Mouse (Mus musculus) adrenal gland, adult 2 months (tissue): ENCODE results near the gene Dgkb. TPM values are rescaled to one million over a fixed set of nuclear protein-coding genes. Genes with fewer than 3 reads are reported as not detected.

Experiments
- DNase-seq: peaks from one replicate; pipeline ENCODE4 v3.0.0; 2021
- polyA plus RNA-seq: library from polyadenylated mRNA; depleted of rRNA; stranded (reverse); fragments of >200 nt; gene quantifications from 2 replicates; pipeline ENCODE4 v1.2.3, GENCODE M21; 2012
- total RNA-seq, 2 experiments: library from RNA; stranded (reverse); gene quantifications; 2 replicates each; pipeline ENCODE4 v1.2.3; 2021

Gene Dgkb
- total and polyA plus RNA-seq, 3 experiments, result 0.10 to 6.7 (median 4.6) TPM

DNA sequence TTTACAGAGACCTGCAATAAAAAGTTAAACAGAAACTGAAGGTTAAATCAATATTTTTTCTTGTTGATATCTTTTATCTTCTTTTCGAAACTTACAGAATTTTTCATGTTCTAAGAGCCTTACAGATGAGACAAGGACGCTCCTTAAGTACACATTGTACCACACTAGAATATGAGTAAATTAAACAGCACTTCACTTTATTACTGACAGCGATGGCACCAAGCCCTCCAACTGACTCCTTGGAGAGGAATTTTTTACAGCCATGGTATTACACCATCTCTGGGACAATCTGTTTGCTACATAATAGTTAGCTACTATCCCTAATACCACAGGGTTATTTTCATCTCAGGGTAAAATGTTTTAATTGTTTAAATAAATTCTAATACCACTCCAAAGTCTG lies 556.6 kb downstream of the Dgkb start:
- no peak for DNase-seq

DNA sequence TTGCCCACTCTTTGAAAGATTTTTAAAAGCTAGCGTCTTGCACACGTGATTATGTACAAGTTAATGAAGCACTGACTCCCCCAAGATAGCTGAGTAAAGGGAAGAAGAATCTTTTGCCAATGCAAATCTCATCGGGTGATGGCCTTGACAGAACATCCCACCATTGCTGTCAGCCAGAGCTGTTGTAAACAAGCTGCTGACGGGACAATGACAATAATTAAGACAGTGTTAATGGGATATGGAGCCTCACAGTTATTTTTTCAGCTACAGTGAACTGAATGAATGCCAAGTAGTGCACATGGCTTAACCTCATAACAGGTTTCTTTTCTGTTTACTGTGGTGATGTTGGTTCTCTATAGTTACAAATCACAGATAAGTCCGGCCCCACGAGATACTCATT lies 568.4 kb downstream of the Dgkb start:
- no peak for DNase-seq

DNA sequence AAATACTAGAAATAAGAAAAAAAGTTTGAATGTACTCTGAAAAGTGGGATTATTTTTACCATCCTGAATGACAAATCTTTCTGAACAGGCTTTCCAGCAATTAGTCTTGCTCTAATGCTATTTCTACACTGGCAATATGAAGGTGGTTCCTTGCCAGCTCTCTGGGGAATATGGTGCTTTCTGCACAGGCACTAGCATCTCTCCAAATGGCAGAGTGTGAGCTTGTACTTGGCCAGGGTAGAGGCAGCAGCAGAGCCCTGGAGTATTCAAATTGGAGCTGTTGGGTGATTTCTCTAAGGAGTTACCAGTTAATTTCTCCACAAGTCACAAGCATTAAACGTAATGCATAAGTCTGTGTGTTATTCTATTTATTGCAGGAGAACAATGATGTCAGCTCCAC lies 569.5 kb downstream of the Dgkb start:
- DNase-seq, result no peak

DNA sequence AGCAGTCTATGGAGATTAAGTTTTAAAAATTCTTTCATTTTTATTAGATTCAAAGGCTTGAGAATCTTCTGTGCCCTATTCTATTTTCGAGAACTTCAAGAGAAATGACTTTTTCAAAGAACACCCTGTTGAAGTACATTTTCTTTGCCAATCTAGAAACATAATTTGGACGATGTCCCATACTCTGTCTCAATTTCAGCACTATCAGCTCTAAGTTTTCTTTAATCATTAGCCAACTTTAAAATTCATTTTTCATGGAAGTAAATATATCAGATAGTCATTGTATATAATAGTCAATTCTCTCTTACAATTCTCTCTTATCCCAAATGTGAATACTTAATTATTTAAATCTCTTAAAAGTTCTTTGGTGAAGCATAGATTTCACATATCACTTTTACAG lies 570.1 kb downstream of the Dgkb start:
- DNase-seq, result no peak

DNA sequence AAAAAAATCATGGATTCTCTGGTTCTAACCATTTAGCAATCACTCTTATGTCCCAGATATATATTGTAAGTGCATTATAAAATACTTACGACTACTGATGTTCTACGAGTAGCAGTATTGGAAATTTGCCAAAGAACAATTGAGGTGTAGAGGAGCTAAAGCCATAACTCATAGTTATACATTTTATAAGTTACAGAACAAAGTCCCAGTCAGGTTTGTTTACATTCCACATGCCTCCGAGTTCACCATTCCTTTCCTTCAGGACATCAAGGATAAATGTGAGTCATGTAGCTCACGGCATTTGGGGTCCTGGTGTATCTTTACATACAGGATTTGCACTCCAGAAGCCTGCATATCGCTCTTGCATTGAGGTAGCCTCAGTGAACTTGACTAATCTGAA lies 570.7 kb downstream of the Dgkb start:
- DNase-seq, result no peak

DNA sequence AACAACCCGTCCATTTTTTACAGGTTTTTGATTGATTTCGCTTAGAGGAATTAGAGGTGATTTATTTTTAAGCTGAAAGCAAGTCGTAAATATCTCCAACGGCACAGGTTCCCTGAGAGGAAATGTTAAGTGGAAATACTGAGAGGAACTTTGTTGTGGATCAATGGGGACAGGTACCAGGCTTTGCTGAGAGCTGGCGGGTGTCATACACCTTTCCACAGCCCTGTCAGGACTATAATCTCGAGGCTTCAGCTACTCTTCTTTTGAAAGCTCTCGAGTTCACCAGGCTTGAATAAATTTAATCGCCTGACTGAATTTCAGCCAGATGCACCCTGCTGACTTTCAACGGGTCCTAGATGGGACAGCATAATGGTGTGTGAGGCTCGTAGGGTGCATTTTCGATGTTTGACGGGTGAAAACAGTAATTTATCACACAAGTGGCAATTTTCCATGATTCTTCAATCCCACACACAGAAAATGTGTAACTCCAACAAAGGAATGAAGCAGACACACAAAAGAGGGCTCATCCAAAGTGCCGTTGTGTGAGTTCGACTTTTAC lies 580.3 kb downstream of the Dgkb start:
- DNase-seq, result no peak

DNA sequence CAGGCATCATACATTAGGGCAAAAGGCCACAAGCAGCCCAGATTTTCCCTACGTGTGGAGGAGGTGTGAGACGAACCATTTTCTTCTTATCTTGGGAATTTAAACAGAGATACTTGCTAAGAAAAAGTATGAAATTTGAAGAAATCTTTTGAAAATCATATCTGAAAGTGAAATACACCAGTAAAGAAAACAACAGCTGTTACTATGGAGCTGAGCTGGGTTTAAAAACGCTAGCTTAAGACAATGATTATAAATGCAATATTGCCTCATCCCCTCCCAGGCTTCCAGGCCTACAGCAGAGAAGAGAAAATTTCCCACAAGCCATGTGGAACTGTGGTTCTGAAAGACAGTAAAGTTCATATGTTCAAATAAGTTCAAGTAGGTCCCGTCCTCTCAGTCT lies 582.6 kb downstream of the Dgkb start:
- no peak for DNase-seq

DNA sequence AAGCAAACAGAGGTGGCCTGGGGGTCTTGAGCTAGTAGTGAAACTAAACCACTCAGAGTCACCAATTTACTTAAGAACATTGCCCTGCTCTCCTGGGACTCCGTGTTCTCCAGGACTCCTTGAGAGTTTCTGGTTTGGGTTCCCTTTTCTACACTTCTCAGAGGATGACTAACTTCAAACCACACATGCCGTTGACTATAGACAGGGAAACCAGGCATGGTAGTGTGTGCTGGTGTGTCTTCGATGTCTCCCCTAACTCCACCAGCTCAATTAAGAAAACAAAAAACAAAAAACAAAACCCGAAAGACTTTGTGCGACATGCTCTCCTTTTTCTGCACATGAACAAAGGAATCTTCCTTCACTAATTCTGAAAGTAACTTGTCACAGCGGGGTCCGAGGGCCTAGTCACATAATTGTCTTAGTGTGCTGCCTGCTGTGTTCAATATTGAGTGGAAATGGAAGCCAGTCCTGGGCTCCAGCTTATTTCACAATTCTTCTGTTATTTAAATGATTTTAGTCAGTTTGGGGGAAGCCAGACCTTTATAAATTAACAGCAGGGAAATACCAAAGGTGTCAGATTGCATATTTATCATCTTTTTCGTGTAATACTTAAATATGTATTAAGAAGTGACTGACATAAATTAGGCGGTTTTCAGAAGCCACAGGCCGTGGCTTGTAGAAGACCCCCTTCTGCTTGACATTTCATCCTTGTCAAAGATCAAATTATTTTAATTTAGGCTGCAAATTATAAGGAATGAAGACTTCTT lies 618.0 kb downstream of the Dgkb start:
- no peak for DNase-seq

DNA sequence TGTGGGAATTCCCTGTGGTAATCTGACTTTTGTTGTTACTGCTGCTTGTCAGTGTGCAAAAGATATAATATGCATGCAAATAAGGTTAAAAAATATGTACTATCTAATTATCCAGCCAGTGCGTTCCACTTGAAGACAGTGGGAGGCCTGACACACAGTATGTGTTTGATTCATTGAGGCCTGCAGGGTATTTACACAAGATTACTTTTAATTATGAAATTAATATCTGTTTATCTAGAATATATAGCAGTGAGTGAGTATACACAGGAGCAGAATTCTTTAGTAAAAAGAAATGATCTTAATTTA lies 618.6 kb downstream of the Dgkb start:
- no peak for DNase-seq

DNA sequence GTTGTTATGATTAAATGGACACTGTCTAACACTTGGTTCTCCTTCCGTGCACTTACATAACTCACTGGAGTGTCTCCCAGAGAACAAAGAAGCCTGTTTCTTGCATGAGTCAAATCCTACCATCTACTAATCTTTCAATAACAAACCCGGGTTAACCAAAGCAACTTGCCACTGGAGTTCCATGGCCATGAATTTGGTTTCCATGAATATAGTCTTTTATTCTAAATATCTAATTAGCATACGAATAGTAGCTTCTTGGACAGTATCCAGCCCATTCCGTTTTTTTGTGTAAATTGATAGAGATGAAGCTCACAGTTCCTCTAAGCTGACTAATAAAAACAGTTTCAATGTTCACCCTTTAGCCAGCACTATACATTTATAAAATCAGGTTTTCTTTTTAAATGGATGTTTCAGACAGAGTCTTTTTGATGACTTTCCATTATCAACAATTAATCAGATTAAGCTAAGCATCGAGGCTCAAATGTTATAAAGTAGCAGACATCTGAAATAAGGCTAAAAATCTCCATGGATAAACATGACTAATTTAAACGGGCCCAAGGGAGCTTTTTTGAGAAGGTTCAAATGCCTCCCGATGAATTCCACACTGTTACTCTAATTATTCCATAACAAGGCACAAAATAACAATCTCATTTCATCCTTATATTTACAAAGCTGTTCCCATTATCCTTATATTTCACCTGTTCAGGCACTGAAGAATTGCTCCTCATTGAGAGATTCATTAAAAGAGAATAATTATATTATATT lies 633.0 kb downstream of the Dgkb start:
- DNase-seq, result no peak

DNA sequence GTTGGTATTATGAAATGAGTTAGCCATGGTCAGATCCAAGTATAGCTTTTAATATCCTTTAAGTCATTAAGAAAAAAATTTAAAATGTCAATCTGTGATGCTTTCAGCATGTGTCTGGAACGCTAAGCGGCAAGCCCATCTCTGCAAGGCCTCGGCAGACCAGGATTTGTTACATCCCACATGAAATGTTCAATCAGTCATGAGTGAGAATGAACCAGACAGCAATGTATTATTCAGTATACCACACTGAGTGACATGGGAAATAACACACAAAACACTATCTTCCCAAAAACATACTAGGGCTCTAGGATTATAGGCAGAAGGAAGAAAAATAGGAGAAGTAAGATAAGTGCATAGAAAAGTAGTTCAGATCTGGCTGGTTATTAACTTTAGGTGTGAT lies 634.2 kb downstream of the Dgkb start:
- DNase-seq, result no peak

DNA sequence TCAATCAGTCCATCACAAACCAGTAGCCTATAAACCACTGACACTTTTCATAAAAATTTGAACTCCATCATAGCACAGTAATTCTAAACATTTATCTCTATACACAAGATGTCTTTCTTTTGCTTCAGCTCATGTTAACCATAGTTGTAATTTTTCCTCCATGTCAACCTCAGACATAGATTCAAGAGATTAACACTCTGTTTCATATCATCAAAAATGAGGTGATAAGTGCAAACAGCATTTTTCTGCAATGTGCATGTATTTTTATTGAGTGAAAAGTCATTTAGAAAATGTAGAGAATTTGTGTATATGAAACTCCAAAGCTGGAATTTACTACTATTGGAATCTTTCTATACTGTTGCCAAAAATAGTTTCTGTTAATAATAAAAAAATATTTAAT lies 650.7 kb downstream of the Dgkb start:
- no peak for DNase-seq

DNA sequence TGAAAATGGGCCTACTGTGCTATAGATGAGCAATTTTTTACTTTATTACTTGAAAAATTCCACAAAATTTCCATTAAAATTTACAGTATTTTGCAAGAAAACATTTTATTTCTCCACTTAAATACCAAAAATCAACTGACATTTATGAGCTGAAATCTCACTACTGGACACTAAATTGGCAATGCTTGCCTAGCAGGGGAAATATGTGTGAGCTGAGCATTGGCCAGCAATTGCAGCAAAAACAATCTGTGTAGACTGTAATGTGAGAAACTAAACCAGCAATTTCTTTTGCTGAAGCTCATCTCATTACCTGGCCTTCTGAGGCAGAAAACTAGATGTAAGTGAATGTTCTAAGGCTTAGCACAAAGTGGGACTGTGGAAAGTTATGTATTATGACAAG lies 651.1 kb downstream of the Dgkb start:
- DNase-seq, result no peak

DNA sequence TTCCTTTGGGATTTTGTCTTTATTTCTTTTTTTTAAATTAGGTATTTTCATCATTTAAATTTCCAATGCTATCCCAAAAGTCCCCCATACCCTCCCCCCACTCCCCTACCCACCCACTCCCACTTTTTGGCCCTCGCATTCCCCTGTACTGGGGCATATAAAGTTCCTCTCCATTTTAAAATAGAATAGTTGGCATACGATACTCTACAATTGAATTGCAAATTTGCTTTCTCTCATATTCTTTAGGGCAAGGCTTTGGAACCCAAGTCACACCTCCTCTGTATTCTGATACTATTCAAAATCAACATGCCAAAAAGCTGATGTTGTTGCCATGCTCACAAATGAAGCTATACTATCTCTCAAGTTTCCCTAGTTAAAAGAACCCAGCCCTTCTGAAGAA lies 679.7 kb downstream of the Dgkb start:
- DNase-seq, result no peak

DNA sequence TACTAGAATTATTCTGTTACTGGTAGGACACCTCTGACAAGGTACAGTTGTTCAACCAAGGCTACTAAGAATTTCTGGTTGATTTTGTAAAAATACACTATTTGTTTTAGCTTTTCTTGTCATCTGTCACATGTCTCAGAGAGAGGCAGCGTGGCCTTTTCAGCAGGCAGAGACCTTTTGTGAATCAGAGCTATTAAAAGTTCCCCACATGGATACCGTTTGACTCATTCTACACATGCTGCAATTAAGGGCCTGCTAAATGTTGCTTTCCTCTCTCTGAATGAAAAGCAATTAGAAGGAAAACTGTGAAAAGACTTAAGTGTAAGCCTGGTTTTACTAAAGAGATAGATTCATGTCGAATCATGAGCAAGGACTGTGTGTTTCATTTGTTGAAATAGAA lies 683.4 kb downstream of the Dgkb start:
- DNase-seq, result peak; percentile 27

DNA sequence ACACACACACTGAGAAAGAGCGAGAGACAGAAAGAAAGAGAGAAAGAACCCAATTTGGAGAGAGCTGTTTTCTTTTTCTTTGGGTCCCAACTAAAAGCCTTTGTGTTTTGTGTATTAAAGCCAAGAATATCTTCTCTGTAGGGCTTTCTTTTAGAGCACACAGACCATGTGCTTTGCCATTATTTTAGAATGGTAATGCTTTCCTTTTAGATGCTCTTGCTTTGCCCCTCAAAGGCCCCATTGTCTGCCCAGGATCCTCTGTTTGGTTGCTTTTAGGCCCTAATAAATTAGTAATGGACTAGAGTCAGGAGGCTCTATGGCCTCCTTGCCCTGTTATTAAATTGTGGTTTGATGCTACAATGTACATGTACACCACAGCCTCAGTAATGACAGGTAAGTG lies 690.7 kb downstream of the Dgkb start:
- no peak for DNase-seq

DNA sequence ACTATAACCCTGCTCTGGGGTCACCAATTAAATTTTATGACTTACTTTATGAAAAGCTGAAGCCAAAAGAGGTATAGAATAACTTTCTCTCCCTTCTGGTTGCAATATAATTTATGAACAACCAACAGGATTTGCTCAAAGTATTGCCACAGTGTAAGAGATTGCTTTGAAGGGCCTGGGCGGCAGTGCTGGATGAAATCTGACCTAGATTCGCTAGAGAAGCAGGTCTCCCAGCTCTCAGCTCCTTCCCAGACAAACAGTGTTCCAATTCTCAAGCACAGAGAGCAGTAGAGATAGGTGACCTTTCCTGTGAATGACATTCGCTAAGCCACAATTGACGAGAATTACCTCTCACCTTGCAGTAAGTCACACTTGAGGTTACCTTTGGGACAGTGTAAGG lies 727.9 kb downstream of the Dgkb start:
- DNase-seq, result no peak

DNA sequence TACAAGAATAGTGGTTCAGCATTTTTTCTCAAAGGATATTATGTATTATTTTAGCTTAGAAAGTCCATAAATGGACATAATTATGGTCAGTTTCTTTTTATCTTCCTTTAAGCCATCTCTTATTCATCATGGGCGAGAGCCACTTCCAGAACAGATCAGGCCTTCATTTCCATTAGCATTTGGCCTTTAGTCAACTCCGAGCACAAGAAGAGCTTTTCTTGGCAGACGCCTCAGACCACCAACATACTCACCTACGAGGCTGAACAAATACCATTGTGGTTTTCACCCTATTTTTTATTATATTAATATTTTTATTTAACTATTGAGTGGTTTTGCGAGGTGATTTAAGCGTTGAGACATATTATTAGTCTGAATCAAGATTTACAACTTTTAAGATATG lies 759.6 kb downstream of the Dgkb start:
- DNase-seq, result no peak

DNA sequence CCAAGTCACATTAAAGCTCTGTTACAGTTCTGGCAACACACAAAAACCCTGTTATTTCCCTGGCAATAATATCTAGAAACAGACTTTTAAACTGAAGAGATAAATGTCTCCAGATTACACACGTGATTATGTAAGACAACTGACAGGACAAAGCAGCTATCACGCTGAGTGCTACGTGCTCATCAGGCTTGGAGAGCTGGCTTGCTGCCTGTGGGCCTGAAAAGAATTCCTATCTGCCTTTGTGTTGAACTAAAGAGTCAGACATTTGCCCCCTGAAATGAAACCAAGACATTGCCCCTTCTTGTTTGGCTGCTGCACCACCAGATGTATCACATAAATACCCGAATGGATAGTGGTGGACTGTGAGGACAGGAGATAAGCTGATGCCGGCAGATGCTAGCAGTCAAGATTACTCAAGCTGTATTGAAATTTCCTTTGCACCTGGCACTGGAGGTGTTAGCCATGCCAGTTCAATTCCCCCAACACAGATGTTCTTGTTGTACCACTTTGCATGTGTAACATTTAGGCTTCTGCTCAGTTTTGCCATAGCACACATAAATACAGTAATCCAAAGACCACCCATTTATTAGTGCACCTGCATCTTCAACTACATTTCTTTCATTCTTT lies 761.8 kb downstream of the Dgkb start:
- DNase-seq, result no peak

DNA sequence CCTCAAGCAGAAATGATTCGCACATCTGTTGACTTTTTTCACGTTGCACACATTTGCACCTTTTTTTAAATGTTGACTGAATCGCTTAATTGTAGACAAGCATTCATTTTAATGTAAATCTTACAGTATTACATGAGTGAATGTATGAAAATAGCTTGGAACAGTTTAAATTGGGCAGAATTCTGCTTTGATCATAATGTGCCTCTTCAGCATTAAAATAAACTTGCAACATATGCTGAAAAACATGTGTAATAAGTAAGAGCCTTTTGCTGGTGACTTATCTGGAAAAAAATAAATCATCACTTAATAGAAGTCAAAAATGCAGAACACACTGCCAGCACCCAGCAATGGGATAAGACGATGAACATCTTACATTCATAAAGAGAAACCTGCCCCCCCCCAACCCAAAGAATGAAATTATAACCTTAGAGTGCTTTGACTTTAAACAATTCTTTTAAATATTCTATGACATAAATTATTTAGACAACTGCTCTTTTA lies 768.9 kb downstream of the Dgkb start:
- no peak for DNase-seq

DNA sequence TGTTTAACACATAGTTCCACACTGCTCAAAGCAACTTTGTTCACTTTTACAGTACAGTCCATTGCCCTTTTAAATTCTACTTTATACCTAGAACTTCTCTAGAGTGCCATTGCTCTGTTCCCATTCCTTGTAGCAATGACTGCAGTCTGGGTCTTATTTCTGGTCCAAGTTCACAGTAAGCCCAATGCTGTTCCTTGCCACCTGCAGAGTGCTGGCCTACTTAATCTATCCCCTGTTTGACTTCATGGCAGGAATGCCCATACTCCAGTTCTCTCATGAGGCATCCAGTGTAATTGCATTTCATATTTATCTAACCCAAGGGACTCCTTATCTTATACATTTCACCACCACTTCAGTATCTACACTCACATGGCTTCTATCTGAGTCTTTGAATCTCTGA lies 772.4 kb downstream of the Dgkb start:
- no peak for DNase-seq

DNA sequence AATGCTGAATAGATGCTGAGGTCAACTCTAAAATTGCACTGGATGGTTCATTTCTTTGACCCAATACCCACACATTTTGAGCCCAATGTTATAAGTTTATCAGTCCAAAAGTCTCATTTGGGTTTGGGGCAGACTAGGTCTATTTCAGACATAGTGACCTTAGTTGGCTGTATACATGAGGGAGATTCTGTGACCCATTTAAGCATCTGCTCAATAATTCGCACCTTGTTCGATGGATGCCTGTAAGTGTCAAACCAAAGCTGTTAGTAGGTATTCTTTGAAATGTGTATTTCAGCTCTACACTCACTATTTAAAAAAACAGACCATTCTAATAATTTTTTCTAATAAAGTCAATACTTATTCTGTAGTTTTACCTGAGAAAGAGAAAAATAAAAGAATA lies 776.1 kb downstream of the Dgkb start:
- no peak for DNase-seq

DNA sequence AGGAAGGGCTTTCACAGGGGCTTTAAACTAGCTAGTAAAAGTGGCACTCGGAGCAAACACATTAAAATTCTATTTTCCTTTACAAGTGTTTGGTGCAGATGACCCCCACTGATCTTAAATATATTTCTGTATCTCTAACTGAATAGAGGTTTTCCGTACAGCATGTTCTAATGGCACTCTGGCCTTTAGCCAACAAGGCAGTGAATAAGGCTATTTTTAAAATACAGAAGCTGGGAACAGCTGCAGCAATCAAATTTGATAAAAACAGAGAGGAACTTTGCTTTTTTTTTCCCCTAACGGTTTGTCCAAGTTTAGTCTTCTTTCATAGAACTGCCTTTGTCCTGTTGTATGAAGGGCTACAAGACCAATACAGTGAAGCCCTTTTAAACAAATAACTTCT lies 776.5 kb downstream of the Dgkb start:
- DNase-seq, result no peak
